Mouse (Mus musculus): ENCODE results near the gene Zc3h7a.

Gene Zc3h7a

GRCm38 (mm10) chr16:11143706-11144483 is 32.3 kb downstream of the Zc3h7a start:
- peak; percentile 97 for DNase-seq (ENCODE audit: low spot score)

- DNase-seq (ENCODE audit: low spot score), result peak; percentile 99
These were observed 41.5 kb downstream of the Zc3h7a start, which contains the start of gene Txndc11 for GRCm38 (mm10) chr16:11134348-11135344. Gene Txndc11 (minus strand): TSS chr16:11134650.

- DNase-seq (ENCODE audit: low spot score), result no peak
These were observed 42.5 kb downstream of the Zc3h7a start for GRCm38 (mm10) chr16:11133476-11134347.

- DNase-seq (ENCODE audit: low spot score), result no peak
These were observed 43.4 kb downstream of the Zc3h7a start for GRCm38 (mm10) chr16:11132839-11133238.

GRCm38 (mm10) chr16:11128301-11128700 is 47.9 kb downstream of the Zc3h7a start:
- no peak for DNase-seq (ENCODE audit: low spot score)

- DNase-seq (ENCODE audit: low spot score), result no peak
These were observed 50.8 kb downstream of the Zc3h7a start for GRCm38 (mm10) chr16:11125371-11125770.

- no peak for DNase-seq (ENCODE audit: low spot score)
These were observed 52.1 kb downstream of the Zc3h7a start for GRCm38 (mm10) chr16:11124110-11124509.

GRCm38 (mm10) chr16:11122625-11123024 is 53.6 kb downstream of the Zc3h7a start:
- no peak for DNase-seq (ENCODE audit: low spot score)

GRCm38 (mm10) chr16:11109198-11109740 is 66.9 kb downstream of the Zc3h7a start:
- DNase-seq (ENCODE audit: low spot score), result no peak

GRCm38 (mm10) chr16:11104905-11105304 is 71.3 kb downstream of the Zc3h7a start:
- DNase-seq (ENCODE audit: low spot score), result no peak

- DNase-seq (ENCODE audit: low spot score), result no peak
These were observed 78.9 kb downstream of the Zc3h7a start for GRCm38 (mm10) chr16:11097301-11097700.

- DNase-seq (ENCODE audit: low spot score), result no peak
These were observed 82.3 kb downstream of the Zc3h7a start for GRCm38 (mm10) chr16:11093717-11094386.

- DNase-seq (ENCODE audit: low spot score), result no peak
These were observed 83.7 kb downstream of the Zc3h7a start for GRCm38 (mm10) chr16:11092523-11092922.

GRCm38 (mm10) chr16:11092061-11092460 is 84.1 kb downstream of the Zc3h7a start:
- no peak for DNase-seq (ENCODE audit: low spot score)

- no peak for DNase-seq (ENCODE audit: low spot score)
These were observed 85.2 kb downstream of the Zc3h7a start for GRCm38 (mm10) chr16:11090836-11091570.

- no peak for DNase-seq (ENCODE audit: low spot score)
These were observed 89.2 kb downstream of the Zc3h7a start for GRCm38 (mm10) chr16:11086856-11087588.
